Mouse (Mus musculus) heart, postnatal 0 days (tissue): ENCODE data around the gene Capzb. TPM values are rescaled to one million over a fixed set of nuclear protein-coding genes. Genes with fewer than 3 reads are reported as not detected.

Experiments used
- ATAC-seq: fragments of 200-750 bp; cut with Nextera tagmentation; 2 replicates; pipeline ENCODE4 v1.8.0; 2017; ENCODE audit warnings: low read depth, moderate number of reproducible peaks, moderate library complexity; ENCODE audit not compliant: insufficient read depth
- DNase-seq: peaks from one replicate; pipeline ENCODE4 v3.0.0-alpha.2; 2016; ENCODE audit warnings: low spot score
- H3K27ac ChIP-seq: fragments of 300-500 bp; sonication (generic); 2 replicates; pipeline ENCODE4 v1.5.1; 2014; ENCODE audit warnings: low read depth, mild to moderate bottlenecking
- H3K27me3 ChIP-seq: fragments of 300-500 bp; sonication (generic); 2 replicates; pipeline ENCODE4 v1.6.1; 2014; ENCODE audit warnings: low read length, mixed read lengths; ENCODE audit not compliant: control insufficient read depth, insufficient read depth
- H3K36me3 ChIP-seq: fragments of 300-500 bp; sonication (generic); replicated peaks from 2 replicates; pipeline ENCODE4 v1.6.1; 2014; ENCODE audit warnings: low read length, mixed read lengths; ENCODE audit not compliant: control insufficient read depth, insufficient read depth
- H3K4me1 ChIP-seq: fragments of 300-500 bp; sonication (generic); 2 replicates; pipeline ENCODE4 v1.6.1; 2014; ENCODE audit warnings: antibody characterized with exemption; ENCODE audit not compliant: control insufficient read depth, insufficient read depth
- H3K4me2 ChIP-seq: fragments of 300-500 bp; sonication (generic); 2 replicates; pipeline ENCODE4 v1.6.1; 2014; ENCODE audit warnings: low read depth, mild to moderate bottlenecking, low read length, moderate library complexity
- H3K4me3 ChIP-seq: fragments of 300-500 bp; sonication (generic); 2 replicates; pipeline ENCODE4 v1.5.1; 2014; ENCODE audit warnings: low read depth, low read length
- H3K9ac ChIP-seq: fragments of 300-500 bp; sonication (generic); replicated peaks from 2 replicates; pipeline ENCODE4 v1.6.1; 2014; ENCODE audit warnings: low read depth, low read length, mixed read lengths
- H3K9me3 ChIP-seq: fragments of 300-500 bp; sonication (generic); replicated peaks from 2 replicates; pipeline ENCODE4 v1.6.1; 2016; ENCODE audit warnings: low read length; ENCODE audit not compliant: control insufficient read depth
- CTCF ChIP-seq: IDR thresholded peaks from 2 replicates; pipeline ENCODE4 v1.5.1; 2016; ENCODE audit warnings: antibody characterized with exemption, control low read depth, low read depth
- EP300 ChIP-seq: IDR thresholded peaks from 2 replicates; pipeline ENCODE4 v1.6.1; 2016; ENCODE audit warnings: antibody characterized with exemption, low read depth
- WGBS: fragments of 180-500 bp; shearing (Covaris S2); extraction: QIAGEN DNeasy Blood & Tissue Kit; methylation state at CpG from one replicate; pipeline ENCODE4 v1.1.7; 2014; 5-methylcytosine and 5-hydroxymethylcytosine counted together
- polyA plus RNA-seq: library from polyadenylated mRNA; unstranded; fragments of >200 nt; fragmentation: Nextera tagmentation; extraction: Ambion mirVana; gene quantifications from 2 replicates; pipeline ENCODE4 v1.2.1, GENCODE M21; 2015
- total RNA-seq: library from RNA; depleted of rRNA; stranded (reverse); fragments of >200 nt; gene quantifications from 2 replicates; pipeline ENCODE4 v1.2.3, GENCODE M21; 2014; ENCODE audit warnings: low replicate concordance; rRNA removed

Capzb gene
- total RNA-seq, result 131 and 177 TPM in 2 replicates
- 355 and 363 TPM in 2 replicates for polyA plus RNA-seq

GRCm38 (mm10) chr4:139192499-139193175, at the start of gene Capzb:
Gene Capzb, plus strand, starts transcription at chr4:139192899.
- H3K9me3 ChIP-seq, result no peaks in the 10 kb centered on the region
- no peak for TF ChIP-seq CTCF
- TF ChIP-seq EP300, result 0 out of 2 replicates have a peak, but pooled peaks have one; percentile 25
- H3K36me3 ChIP-seq, result no peaks in the 10 kb centered on the region
- DNase-seq (peak; percentile 97), ATAC-seq (peak; percentile 95)
- H3K4me1 ChIP-seq, result peaks cover 50% of the 10 kb centered on the region
- H3K27ac ChIP-seq, result peak within 1 kb of the TSS; percentile 96
- peak within 1 kb of the TSS; percentile 99 for H3K4me3 ChIP-seq
- H3K4me2 ChIP-seq, result peak within 1 kb of the TSS; percentile 94
- H3K27me3 ChIP-seq, result no peaks in the 10 kb centered on the region
- peak within 1 kb of the TSS; percentile 99 for H3K9ac ChIP-seq
- WGBS, result under 1% methylated on average over 51 of the region's 69 CpGs

GRCm38 (mm10) chr4:139142985-139143384, 49.7 kb upstream of the Capzb start:
- Histone ChIP-seq H3K27ac (no peak overlapping the region), H3K36me3 (no peaks in the 10 kb centered on the region), H3K9ac (no peak overlapping the region), H3K4me1 (no peaks in the 10 kb centered on the region), H3K4me3 (no peak overlapping the region), H3K4me2 (no peak overlapping the region), H3K9me3 (peaks cover 7% of the 10 kb centered on the region), H3K27me3 (no peaks in the 10 kb centered on the region)
- TF ChIP-seq CTCF (no peak), EP300 (no peak)
- no peak for DNase-seq
- no peak for ATAC-seq
- WGBS, result 60% methylated on average over 9 of the region's 9 CpGs

- Histone ChIP-seq H3K4me3 (no peak overlapping the region), H3K9me3 (peaks cover 15% of the 10 kb centered on the region), H3K36me3 (no peaks in the 10 kb centered on the region), H3K4me1 (no peaks in the 10 kb centered on the region), H3K27ac (no peak overlapping the region), H3K4me2 (no peak overlapping the region), H3K27me3 (no peaks in the 10 kb centered on the region), H3K9ac (no peak overlapping the region)
- ATAC-seq (no peak), DNase-seq (no peak)
- 88% methylated on average over 4 of the region's 4 CpGs for WGBS
- no peak for TF ChIP-seq CTCF
- TF ChIP-seq EP300, result no peak
These were observed 48.1 kb upstream of the Capzb start for GRCm38 (mm10) chr4:139144577-139144976.

- no peak overlapping the region for H3K4me2 ChIP-seq
These were observed 47.5 kb upstream of the Capzb start for GRCm38 (mm10) chr4:139145156-139145555.

GRCm38 (mm10) chr4:139146760-139147159, 45.9 kb upstream of the Capzb start:
- peaks cover 15% of the 10 kb centered on the region for H3K9me3 ChIP-seq
- H3K27ac ChIP-seq, result 0 out of 2 replicates have a peak overlapping the region, but pooled peaks have one; percentile 3
- TF ChIP-seq CTCF, result no peak
- no peak for TF ChIP-seq EP300
- DNase-seq (peak; percentile 68), ATAC-seq (peak; percentile 86)
- H3K9ac ChIP-seq, result no peak overlapping the region
- no peak overlapping the region for H3K4me3 ChIP-seq
- no peaks in the 10 kb centered on the region for H3K27me3 ChIP-seq
- no peaks in the 10 kb centered on the region for H3K36me3 ChIP-seq
- WGBS, result 51% methylated on average over 5 of the region's 5 CpGs
- H3K4me1 ChIP-seq, result no peaks in the 10 kb centered on the region
- H3K4me2 ChIP-seq, result no peak overlapping the region

More at GRCm38 (mm10) chr4:139145156-139145555, 47.5 kb upstream of the Capzb start:
- no peaks in the 10 kb centered on the region for H3K36me3 ChIP-seq
- no peak overlapping the region for H3K4me3 ChIP-seq
- TF ChIP-seq EP300 (no peak), CTCF (peak; percentile 37)
- no peak overlapping the region for H3K27ac ChIP-seq
- peaks cover 15% of the 10 kb centered on the region for H3K9me3 ChIP-seq
- no peaks in the 10 kb centered on the region for H3K27me3 ChIP-seq
- no peak overlapping the region for H3K9ac ChIP-seq
- ATAC-seq (no peak), DNase-seq (no peak)
- H3K4me1 ChIP-seq, result no peaks in the 10 kb centered on the region
- WGBS, result 94% methylated on average over 11 of the region's 11 CpGs

- H3K9me3 ChIP-seq, result peaks cover 15% of the 10 kb centered on the region
- no peaks in the 10 kb centered on the region for H3K4me1 ChIP-seq
- no peak for ATAC-seq
- no peak overlapping the region for H3K9ac ChIP-seq
- 70% methylated on average over 6 of the region's 6 CpGs for WGBS
- no peak for DNase-seq
- no peaks in the 10 kb centered on the region for H3K36me3 ChIP-seq
- H3K27me3 ChIP-seq, result no peaks in the 10 kb centered on the region
- H3K4me3 ChIP-seq, result no peak overlapping the region
- H3K4me2 ChIP-seq, result no peak overlapping the region
- no peak overlapping the region for H3K27ac ChIP-seq
- TF ChIP-seq EP300 (no peak), CTCF (no peak)
These were observed 41.3 kb upstream of the Capzb start for GRCm38 (mm10) chr4:139151370-139151769.
